Mouse (Mus musculus) embryonic fibroblast, embryonic 13.5 days (primary cell): Measurements from ENCODE around the gene Frmd4b.

Source experiments
- CTCF ChIP-seq: IDR thresholded peaks from 2 replicates; pipeline ENCODE4 v1.5.1; 2011; ENCODE audit warnings: mild to moderate bottlenecking, control low read depth, low read length, moderate library complexity, borderline replicate concordance; ENCODE audit not compliant: insufficient read depth
- POLR2A ChIP-seq: IDR thresholded peaks from 2 replicates; pipeline ENCODE4 v1.6.1; 2011; ENCODE audit warnings: low read depth, mild to moderate bottlenecking, control low read depth, low read length, moderate library complexity

- TF ChIP-seq CTCF (no peak), POLR2A (no peak)
Observed at GRCm38 (mm10) chr6:97353933-97354332, 263.4 kb downstream of the Frmd4b start.
